Mouse (Mus musculus): ENCODE data around the gene Tmem190. TPM values are rescaled to one million over a fixed set of nuclear protein-coding genes. Genes with fewer than 3 reads are reported as not detected.
A peak's percentile ranks its signal among the peaks of the same experiment; 100 is the strongest.

Gene Tmem190
- polyA plus RNA-seq, 1 experiment: not detected

GRCm38 (mm10) chr7:4764946-4765710 lies 17.6 kb upstream of the Tmem190 start:
- no peaks in the 10 kb centered on the region; the same call in 1 of the 2 replicates for H3K4me1 ChIP-seq (ENCODE audit: control insufficient read depth, insufficient read depth, low read length)
- TF ChIP-seq CTCF (IDR thresholded peaks at IDR 0.05; ENCODE audit: extremely low read depth, insufficient read depth, low read length): no peak
- TF ChIP-seq POLR2A (IDR thresholded peaks at IDR 0.05; ENCODE audit: extremely low read depth, insufficient read depth, low read length): no peak
- no peak overlapping the region for H3K4me3 ChIP-seq (ENCODE audit: insufficient read depth, low read length)
- H3K27ac ChIP-seq (ENCODE audit: insufficient read depth, low read length): peak overlapping the region; percentile 65

GRCm38 (mm10) chr7:4771202-4771601 lies 11.5 kb upstream of the Tmem190 start, which contains the start of gene Fam71e2:
Gene Fam71e2, minus strand, starts transcription at chr7:4771302.
- TF ChIP-seq POLR2A (IDR thresholded peaks at IDR 0.05; ENCODE audit: extremely low read depth, insufficient read depth, low read length) (no peak), CTCF (IDR thresholded peaks at IDR 0.05; ENCODE audit: extremely low read depth, insufficient read depth, low read length) (no peak)
- Histone ChIP-seq H3K4me3 (ENCODE audit: insufficient read depth, low read length) (no peak within 1 kb of the TSS), H3K27ac (ENCODE audit: insufficient read depth, low read length) (no peak within 1 kb of the TSS), H3K4me1 (ENCODE audit: control insufficient read depth, insufficient read depth, low read length) (no peaks in the 10 kb centered on the region; the same call in 1 of the 2 replicates)

GRCm38 (mm10) chr7:4776131-4776530 lies 6.6 kb upstream of the Tmem190 start:
- TF ChIP-seq POLR2A (IDR thresholded peaks at IDR 0.05; ENCODE audit: extremely low read depth, insufficient read depth, low read length): no peak
- no peak for TF ChIP-seq CTCF (IDR thresholded peaks at IDR 0.05; ENCODE audit: extremely low read depth, insufficient read depth, low read length)
- no peak overlapping the region for H3K4me3 ChIP-seq (ENCODE audit: insufficient read depth, low read length)
- no peak overlapping the region for H3K27ac ChIP-seq (ENCODE audit: insufficient read depth, low read length)
- no peaks in the 10 kb centered on the region for H3K4me1 ChIP-seq (ENCODE audit: control insufficient read depth, insufficient read depth, low read length)

- TF ChIP-seq CTCF (IDR thresholded peaks at IDR 0.05; ENCODE audit: extremely low read depth, insufficient read depth, low read length): no peak
- no peak for TF ChIP-seq POLR2A (IDR thresholded peaks at IDR 0.05; ENCODE audit: extremely low read depth, insufficient read depth, low read length)
- Histone ChIP-seq H3K4me1 (ENCODE audit: control insufficient read depth, insufficient read depth, low read length) (no peaks in the 10 kb centered on the region), H3K4me3 (ENCODE audit: insufficient read depth, low read length) (peak overlapping the region; percentile 29; the same call in 1 of the 2 replicates), H3K27ac (ENCODE audit: insufficient read depth, low read length) (no peak overlapping the region)
These were observed 5.6 kb upstream of the Tmem190 start for GRCm38 (mm10) chr7:4776861-4777830.

GRCm38 (mm10) chr7:4777851-4778637 lies 4.7 kb upstream of the Tmem190 start:
- Histone ChIP-seq H3K4me3 (ENCODE audit: insufficient read depth, low read length) (no peak overlapping the region), H3K27ac (ENCODE audit: insufficient read depth, low read length) (no peak overlapping the region), H3K4me1 (ENCODE audit: control insufficient read depth, insufficient read depth, low read length) (no peaks in the 10 kb centered on the region)
- TF ChIP-seq POLR2A (IDR thresholded peaks at IDR 0.05; ENCODE audit: extremely low read depth, insufficient read depth, low read length) (no peak), CTCF (IDR thresholded peaks at IDR 0.05; ENCODE audit: extremely low read depth, insufficient read depth, low read length) (no peak)

- no peak overlapping the region for H3K27ac ChIP-seq (ENCODE audit: insufficient read depth, low read length)
- no peak for TF ChIP-seq CTCF (IDR thresholded peaks at IDR 0.05; ENCODE audit: extremely low read depth, insufficient read depth, low read length)
- TF ChIP-seq POLR2A (IDR thresholded peaks at IDR 0.05; ENCODE audit: extremely low read depth, insufficient read depth, low read length): no peak
These were observed 2.8 kb upstream of the Tmem190 start for GRCm38 (mm10) chr7:4779921-4780320.

GRCm38 (mm10) chr7:4782130-4782529 lies 607 bp upstream of the Tmem190 start:
- H3K27ac ChIP-seq (ENCODE audit: insufficient read depth, low read length): no peak overlapping the region
- no peak for TF ChIP-seq POLR2A (IDR thresholded peaks at IDR 0.05; ENCODE audit: extremely low read depth, insufficient read depth, low read length)
- TF ChIP-seq CTCF (IDR thresholded peaks at IDR 0.05; ENCODE audit: extremely low read depth, insufficient read depth, low read length): no peak
- H3K4me3 ChIP-seq (ENCODE audit: insufficient read depth, low read length): no peak overlapping the region
- no peaks in the 10 kb centered on the region for H3K4me1 ChIP-seq (ENCODE audit: control insufficient read depth, insufficient read depth, low read length)

More at GRCm38 (mm10) chr7:4779921-4780320, 2.8 kb upstream of the Tmem190 start:
- no peak overlapping the region for H3K4me3 ChIP-seq (ENCODE audit: insufficient read depth, low read length)
- H3K4me1 ChIP-seq (ENCODE audit: control insufficient read depth, insufficient read depth, low read length): no peaks in the 10 kb centered on the region

GRCm38 (mm10) chr7:4783667-4784268 lies 1.0 kb downstream of the Tmem190 start:
- peaks cover 2% of the 10 kb centered on the region; the same call in 1 of the 2 replicates for H3K4me1 ChIP-seq (ENCODE audit: control insufficient read depth, insufficient read depth, low read length)
- TF ChIP-seq CTCF (IDR thresholded peaks at IDR 0.05; ENCODE audit: extremely low read depth, insufficient read depth, low read length): no peak
- no peak for TF ChIP-seq POLR2A (IDR thresholded peaks at IDR 0.05; ENCODE audit: extremely low read depth, insufficient read depth, low read length)
- H3K4me3 ChIP-seq (ENCODE audit: insufficient read depth, low read length): no peak overlapping the region
- H3K27ac ChIP-seq (ENCODE audit: insufficient read depth, low read length): no peak overlapping the region
